17 mouse cellular contexts compared by ENCODE assay signal in genomic region chr2:68949728-68950127, GRCm38 (mm10).
DNase-seq lines count a peak whose midpoint lies in the region; ATAC-seq and TF ChIP-seq lines count a peak whose summit lies in the region.
"Had no signal": no experiment of that assay in that cellular context is flagged by ENCODE, and none has a peak within 500 bp of the region (broad histone marks: within the 10 kb centered on the region; RNA-seq: fewer than 3 reads in every experiment).

No protein-coding gene starts in this region.

- no peak overlapping the region for H3K4me2 ChIP-seq in liver, embryonic 12.5 days
- no peak overlapping the region for H3K4me2 ChIP-seq in liver, postnatal 0 days (ENCODE audit: low read depth, low read length)
- H3K4me2 ChIP-seq in heart, embryonic 12.5 days = no peak overlapping the region
- H3K4me2 ChIP-seq: embryonic facial prominence, embryonic 15.5 days; forebrain, embryonic 12.5 days; hindbrain, embryonic 13.5 days; intestine, embryonic 15.5 days; limb, embryonic 15.5 days had no signal

- H3K4me3 ChIP-seq in liver, embryonic 12.5 days = no peak overlapping the region
- H3K4me3 ChIP-seq in liver, postnatal 0 days (ENCODE audit: low read depth, low read length) = no peak overlapping the region
- H3K4me3 ChIP-seq in heart, embryonic 12.5 days = no peak overlapping the region
- H3K4me3 ChIP-seq: embryonic facial prominence, embryonic 15.5 days; forebrain, embryonic 12.5 days; hindbrain, embryonic 13.5 days; intestine, embryonic 15.5 days; limb, embryonic 15.5 days had no signal

- TF ChIP-seq EP300 in liver, postnatal 0 days (IDR thresholded peaks at IDR 0.05; ENCODE audit: low read depth) = no peak

- no peak for ATAC-seq in liver, embryonic 12.5 days
- no peak for ATAC-seq in liver, postnatal 0 days
- peak; percentile 52; the same call in 1 of the 2 replicates for ATAC-seq in heart, embryonic 12.5 days (ENCODE audit: insufficient number of reproducible peaks, low FRiP score)
- ATAC-seq: intestine, embryonic 15.5 days had no signal

- no peak overlapping the region for H3K9ac ChIP-seq in liver, embryonic 12.5 days
- H3K9ac ChIP-seq in liver, postnatal 0 days (replicated peaks) = no peak overlapping the region
- no peak overlapping the region for H3K9ac ChIP-seq in heart, embryonic 12.5 days
- H3K9ac ChIP-seq: embryonic facial prominence, embryonic 15.5 days; forebrain, embryonic 12.5 days; hindbrain, embryonic 13.5 days; intestine, embryonic 15.5 days; limb, embryonic 15.5 days had no signal

- WGBS in liver, embryonic 12.5 days (ENCODE audit: insufficient replicate concordance) = 54% methylated on average over 5 of the region's 5 CpGs
- 67% methylated on average over 5 of the region's 5 CpGs for WGBS in liver, postnatal 0 days (ENCODE audit: insufficient replicate concordance)
- 39% methylated on average over 5 of the region's 5 CpGs for WGBS in heart, embryonic 12.5 days

- DNase-seq in adrenal gland, postnatal 14 days = peak; percentile 28
- no peak for DNase-seq in adrenal gland, adult 18-20 months (ENCODE audit: low spot score in 2 of 2)
- no peak for DNase-seq in liver, postnatal 0 days
- DNase-seq in heart, postnatal 4 days = peak; percentile 35
- no peak for DNase-seq in layer of hippocampus, postnatal 14 days (ENCODE audit: low spot score in 2 of 2)
- DNase-seq in lung, postnatal 36 days = no peak
- DNase-seq: cerebellum, postnatal 10 days; embryo, embryonic 11 days; kidney, postnatal 25 days had no signal

- H3K9me3 ChIP-seq in liver, embryonic 12.5 days (replicated peaks) = no peaks in the 10 kb centered on the region
- H3K9me3 ChIP-seq in liver, postnatal 0 days (ENCODE audit: low read length) = no peaks in the 10 kb centered on the region
- H3K9me3 ChIP-seq in heart, embryonic 12.5 days (replicated peaks) = 0 out of 2 replicates have a peak, but pooled peaks cover 6% of the 10 kb centered on the region
- H3K9me3 ChIP-seq: embryonic facial prominence, embryonic 15.5 days; forebrain, embryonic 12.5 days; intestine, embryonic 15.5 days; limb, embryonic 15.5 days had no signal

- peaks cover 42% of the 10 kb centered on the region for H3K4me1 ChIP-seq in liver, embryonic 12.5 days
- H3K4me1 ChIP-seq in liver, postnatal 0 days (ENCODE audit: insufficient read depth) = peaks cover 4% of the 10 kb centered on the region; the same call in 1 of the 2 replicates
- H3K4me1 ChIP-seq in heart, embryonic 12.5 days (replicated peaks) = peaks cover 31% of the 10 kb centered on the region
- H3K4me1 ChIP-seq: embryonic facial prominence, embryonic 15.5 days; forebrain, embryonic 12.5 days; hindbrain, embryonic 13.5 days; intestine, embryonic 15.5 days had no signal

- H3K36me3 ChIP-seq in liver, embryonic 12.5 days = 0 out of 2 replicates have a peak, but pooled peaks cover 9% of the 10 kb centered on the region
- 0 out of 2 replicates have a peak, but pooled peaks cover 3% of the 10 kb centered on the region for H3K36me3 ChIP-seq in liver, postnatal 0 days (replicated peaks; ENCODE audit: insufficient read depth, low read length)
- H3K36me3 ChIP-seq in heart, embryonic 12.5 days = peaks cover 18% of the 10 kb centered on the region
- H3K36me3 ChIP-seq: intestine, embryonic 15.5 days had no signal

- TF ChIP-seq CTCF in liver, postnatal 0 days (IDR thresholded peaks at IDR 0.05; ENCODE audit: low read depth) = no peak

- peak overlapping the region; percentile 55 for H3K27ac ChIP-seq in liver, embryonic 12.5 days
- H3K27ac ChIP-seq in liver, postnatal 0 days (ENCODE audit: low read depth) = no peak overlapping the region
- H3K27ac ChIP-seq in heart, embryonic 12.5 days (ENCODE audit: poor library complexity, severe bottlenecking) = no peak overlapping the region
- H3K27ac ChIP-seq: embryonic facial prominence, embryonic 15.5 days; forebrain, embryonic 12.5 days; hindbrain, embryonic 13.5 days; intestine, embryonic 15.5 days; limb, embryonic 15.5 days had no signal

- no peaks in the 10 kb centered on the region for H3K27me3 ChIP-seq in liver, embryonic 12.5 days (replicated peaks)
- no peaks in the 10 kb centered on the region for H3K27me3 ChIP-seq in liver, postnatal 0 days (ENCODE audit: insufficient read depth, low read length)
- no peaks in the 10 kb centered on the region for H3K27me3 ChIP-seq in heart, embryonic 12.5 days (replicated peaks)
- H3K27me3 ChIP-seq: CH12.LX; embryonic facial prominence, embryonic 15.5 days; forebrain, embryonic 12.5 days; hindbrain, embryonic 13.5 days; intestine, embryonic 15.5 days; limb, embryonic 15.5 days had no signal

Comparison
In these comparisons a context has a peak if more than half of its experiments do, and no peak if none do; other contexts are left out.
1. DNase-seq: peak in adrenal gland, postnatal 14 days (single experiment) and heart, postnatal 4 days (single experiment); none in adrenal gland, adult 18-20 months (0 of 2), liver, postnatal 0 days (single experiment), layer of hippocampus, postnatal 14 days (0 of 2) and lung, postnatal 36 days (single experiment).